Mouse (Mus musculus): ENCODE results near the gene Il10rb.

Gene Il10rb

DNA sequence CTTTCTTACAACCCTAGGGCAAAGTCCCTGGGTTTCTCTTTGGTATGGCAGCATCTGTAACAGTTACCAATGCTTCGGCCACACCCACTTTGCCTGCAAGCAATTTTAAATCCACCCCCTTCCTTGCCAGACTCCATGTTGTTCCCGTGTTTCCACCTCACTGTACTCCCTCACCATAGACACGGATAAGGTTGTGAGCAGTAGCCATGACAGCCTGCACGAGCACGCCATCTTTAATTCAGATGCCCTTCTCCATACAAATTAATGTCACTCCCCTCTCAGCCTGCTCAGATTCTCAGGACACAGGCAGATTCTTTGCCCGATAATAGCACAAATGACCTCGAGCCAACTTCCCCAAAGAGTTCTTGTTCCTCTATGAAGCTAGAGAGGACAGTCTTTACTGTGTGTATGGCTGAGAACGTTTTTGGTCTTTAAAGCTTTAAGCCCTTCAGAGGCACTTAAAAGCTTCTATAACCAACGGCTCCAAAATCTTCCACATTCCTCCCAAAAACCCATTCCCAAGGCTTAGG, 23.6 kb upstream of the Il10rb start:
- no peak for DNase-seq (ENCODE audit: low spot score in 2 of 2)

DNA sequence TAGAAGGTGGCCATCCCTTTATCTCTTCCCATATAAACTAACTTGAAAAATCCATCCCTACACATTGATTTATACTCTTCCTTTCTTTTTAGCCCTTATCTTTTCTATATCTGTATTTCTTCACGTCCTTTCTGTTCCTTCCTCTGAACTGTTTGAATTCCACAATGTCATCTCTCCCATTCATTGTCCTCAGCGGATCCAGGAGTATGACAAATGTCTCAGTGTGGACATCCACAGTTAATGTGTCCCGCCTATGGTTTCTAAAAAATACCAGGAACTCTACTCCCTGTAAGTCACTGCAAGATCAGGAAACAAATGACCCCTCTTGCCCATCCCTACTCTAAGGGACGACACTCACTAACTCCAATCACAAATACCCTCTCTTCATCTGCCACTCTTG, 21.7 kb upstream of the Il10rb start:
- no peak for DNase-seq (ENCODE audit: low spot score in 2 of 2)

DNA sequence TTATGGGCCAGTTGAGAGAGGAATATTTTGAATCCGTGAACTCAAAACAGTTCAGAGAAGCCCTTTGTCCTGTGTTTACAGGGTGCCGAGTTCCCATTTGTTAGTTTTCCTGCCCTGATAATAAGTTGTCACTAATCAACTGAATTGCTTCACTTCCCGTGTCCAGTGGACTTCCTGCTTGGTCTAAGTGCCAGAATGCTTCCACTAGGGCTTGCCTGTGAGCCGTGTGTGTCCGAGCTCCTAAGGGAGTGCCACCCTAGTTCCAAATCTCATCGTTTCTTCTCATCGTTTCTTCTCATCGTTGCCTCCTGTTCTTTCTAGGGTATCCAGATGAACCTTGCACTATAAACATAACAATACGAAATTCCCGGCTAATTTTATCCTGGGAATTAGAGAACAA, 20.3 kb upstream of the Il10rb start:
- no peak for DNase-seq (ENCODE audit: low spot score in 2 of 2)

DNA sequence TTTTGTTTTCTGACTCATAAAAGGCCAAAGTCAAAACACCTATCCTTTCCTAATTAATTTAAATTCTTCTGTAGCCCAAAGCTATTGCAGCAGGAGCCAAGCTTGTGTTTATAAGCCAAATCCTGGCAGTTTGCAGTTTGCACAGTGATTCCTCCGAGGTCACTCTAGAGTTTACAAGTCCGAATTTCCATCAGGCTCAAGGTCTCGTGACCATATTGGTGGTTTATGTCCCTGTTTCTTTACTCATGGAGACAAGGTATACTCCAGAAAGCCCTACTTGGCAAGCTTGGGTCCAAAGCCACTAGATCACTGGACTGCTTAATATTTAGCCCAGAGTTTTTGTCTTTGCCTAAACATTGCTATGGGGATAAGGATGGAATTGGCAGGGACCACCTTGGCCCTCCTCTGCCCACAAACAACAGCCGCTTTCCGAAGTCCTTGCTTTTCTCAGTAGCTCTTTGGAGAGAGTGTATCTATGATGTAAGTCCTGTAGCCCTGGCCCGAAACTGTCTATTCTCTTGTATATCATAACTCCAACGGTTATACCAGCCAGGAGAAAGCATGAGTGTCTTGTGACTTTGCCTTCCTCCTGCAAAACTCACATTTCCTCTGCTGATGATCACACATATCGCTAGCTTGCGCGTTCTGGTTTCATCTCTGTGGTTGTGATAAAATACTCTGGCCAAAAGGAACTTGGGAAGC, 19.4 kb upstream of the Il10rb start:
- no peak for DNase-seq (ENCODE audit: low spot score in 2 of 2)

DNA sequence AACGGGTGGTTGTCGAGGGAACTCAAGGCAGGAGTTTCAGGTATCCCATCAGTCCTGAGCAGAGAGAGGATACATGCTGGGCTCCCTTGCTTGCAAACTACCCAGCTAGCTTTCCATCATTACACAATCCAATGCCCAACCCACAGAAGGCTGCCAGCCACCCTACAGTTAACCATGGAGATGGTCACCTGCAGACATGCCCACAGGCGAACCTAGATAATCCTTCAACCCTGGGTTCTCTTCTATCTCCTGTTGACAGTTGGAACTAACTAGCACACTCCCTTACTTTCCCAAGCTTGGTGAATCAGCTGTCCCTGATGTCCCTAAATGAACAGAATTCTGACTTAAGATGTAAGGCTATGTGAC, 18.9 kb upstream of the Il10rb start:
- no peak for DNase-seq (ENCODE audit: low spot score in 2 of 2)

DNA sequence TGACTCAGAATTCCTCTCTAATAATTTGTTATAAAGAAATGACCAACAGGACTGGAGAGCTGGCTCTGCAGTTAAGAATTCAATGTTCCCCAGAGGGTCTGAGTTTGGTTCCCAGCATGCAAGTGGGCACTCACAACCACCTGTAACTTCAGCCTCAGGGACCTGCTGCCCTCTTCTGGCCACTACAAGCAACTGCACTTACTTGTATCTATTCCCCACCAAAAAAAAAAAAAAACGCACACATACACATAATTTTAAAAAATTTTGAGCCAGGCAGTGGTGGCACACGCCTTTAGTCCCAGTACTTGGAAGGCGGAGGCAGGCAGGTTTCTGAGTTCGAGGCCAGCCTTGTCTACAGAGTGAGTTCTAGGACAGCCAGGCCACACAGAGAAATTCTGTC, 15.9 kb upstream of the Il10rb start:
- DNase-seq (ENCODE audit: low spot score in 2 of 2): no peak

DNA sequence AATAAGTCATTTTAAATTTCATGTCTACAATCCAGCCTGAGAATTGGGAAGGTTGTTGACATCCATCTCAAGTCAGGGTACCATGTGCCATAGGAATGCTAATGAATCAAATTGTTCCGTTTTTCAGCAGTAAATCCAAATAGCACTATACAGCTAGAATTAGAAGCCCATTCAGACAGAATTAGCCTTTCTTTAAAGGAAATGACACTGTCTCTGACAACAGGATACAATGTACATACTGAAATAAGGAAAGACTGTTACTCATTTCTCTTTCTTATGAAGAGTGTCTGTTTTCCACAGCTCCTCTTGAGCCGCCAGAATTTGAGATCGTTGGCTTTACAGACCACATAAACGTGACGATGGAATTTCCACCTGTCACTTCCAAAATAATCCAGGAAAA, 14.5 kb upstream of the Il10rb start, which contains the start of gene Gm21970:
TSS of gene Gm21970 (plus strand) at position 301 of the 400 bp plus-strand sequence.
- DNase-seq (ENCODE audit: low spot score in 2 of 2): no peak

DNA sequence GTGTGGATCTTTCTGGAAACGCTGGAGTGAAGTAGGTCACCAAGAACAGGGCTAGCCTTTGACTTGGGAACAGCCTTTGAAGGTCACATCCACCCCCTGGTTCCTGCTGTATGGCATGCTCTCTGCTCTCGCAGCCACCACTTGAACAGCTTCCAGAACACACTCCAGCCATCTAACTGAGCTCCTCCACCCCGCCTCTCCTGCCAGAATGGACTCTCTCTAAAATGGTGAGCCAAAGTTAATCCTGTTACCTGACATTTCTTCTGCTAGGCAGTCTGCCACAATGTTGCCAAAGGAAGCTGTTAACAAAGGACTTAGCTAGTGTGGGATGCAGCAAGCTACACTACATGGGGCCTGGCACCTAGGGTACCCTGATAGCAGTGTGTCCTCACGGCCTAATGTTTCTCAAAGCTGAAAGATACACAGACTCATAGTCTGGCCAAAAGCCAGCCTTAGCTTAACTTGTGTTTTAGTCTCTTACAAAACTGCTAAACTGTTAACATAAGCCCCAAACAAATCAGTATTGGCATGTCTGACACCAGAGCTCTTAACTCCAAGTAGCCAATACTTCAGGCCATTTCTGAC, 11.0 kb upstream of the Il10rb start:
- no peak for DNase-seq (ENCODE audit: low spot score in 2 of 2)

DNA sequence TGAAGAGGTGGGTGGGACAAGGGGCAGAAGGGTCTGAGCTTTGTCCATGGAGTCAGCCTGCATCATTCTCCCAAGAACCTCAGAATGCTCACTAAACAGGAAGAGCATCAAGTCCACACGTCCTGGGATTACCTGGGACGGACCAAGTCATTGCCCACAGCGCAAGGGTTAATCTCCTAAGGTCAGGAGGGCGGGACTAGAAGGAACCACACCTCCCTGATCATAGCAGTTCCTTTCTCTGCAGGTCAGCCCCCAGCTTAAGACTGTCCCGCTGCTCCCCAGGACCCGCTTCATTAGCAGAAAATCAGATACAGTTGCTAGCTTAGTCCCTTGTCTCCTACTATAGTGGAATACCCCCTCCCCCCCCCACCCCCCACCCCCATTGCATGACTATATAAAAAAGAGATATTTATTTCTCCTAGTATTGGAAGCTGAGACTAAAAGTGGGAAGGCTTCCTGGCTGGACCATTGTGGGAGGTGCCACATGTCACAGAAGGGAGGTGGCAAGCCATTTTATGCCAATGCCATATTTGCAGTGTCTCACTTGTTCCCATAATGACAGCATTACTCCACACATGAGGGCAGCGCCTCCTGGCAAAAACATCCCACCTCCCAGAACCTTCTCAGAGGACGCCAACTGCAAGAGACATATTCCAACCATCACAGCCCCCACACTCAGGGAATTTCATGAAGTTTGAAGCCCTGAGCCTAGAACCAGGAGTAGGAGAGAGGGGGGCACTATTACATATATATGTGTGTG, 10.2 kb upstream of the Il10rb start:
- DNase-seq (ENCODE audit: low spot score in 2 of 2): no peak

DNA sequence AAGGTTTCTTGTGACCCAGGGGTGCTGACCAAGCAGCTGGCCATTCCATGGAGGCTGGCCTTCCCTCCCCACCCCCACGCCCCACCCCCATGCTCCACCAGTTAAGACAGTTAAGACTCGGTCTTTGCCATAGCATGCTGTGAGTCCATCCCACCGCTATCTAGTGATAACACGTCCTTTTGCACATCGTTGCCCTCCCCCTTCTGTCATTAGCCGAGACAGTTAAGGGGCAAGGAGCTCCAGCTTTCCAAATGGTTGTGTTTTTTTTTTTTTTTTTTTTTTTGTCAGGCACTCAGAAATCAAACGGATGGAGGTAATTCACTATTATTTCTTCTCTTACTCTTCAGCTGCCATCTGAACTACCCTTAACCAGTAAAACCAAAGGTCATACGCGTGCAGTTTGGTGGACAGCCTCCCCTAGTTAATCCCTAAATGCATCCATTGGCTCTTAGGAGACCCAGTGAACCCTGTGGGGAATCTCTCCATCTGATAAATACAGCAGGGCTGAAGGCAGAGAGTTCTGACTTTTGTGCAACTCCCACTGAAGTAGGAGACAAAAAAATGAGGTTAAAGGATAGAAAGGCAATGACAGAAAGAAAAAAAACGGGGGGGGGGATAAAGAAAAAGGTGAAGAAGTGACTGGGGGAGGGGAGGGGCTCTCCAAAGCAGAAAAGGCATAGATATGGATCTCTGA, 9.0 kb upstream of the Il10rb start:
- DNase-seq (ENCODE audit: low spot score in 2 of 2): no peak

DNA sequence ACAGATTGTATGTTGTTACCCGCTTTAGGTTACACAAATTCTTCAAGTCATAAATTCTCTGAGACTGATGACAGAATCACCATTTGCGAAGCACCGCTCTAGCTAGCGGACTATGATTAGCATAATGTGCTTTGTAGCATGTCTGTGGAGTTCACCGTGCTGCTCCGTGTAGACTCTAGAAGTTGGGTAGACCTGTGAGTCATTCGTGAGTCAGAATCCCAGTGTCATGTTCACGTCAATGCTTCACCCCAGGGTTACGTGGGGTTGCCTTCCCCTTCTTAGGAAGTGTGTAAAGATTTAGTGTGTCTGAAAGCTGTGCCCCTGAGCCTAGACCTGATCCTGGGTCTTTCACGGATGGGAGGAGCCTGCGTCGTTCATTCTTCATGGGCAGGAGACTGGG, 7.9 kb upstream of the Il10rb start:
- DNase-seq (ENCODE audit: low spot score in 2 of 2): no peak

DNA sequence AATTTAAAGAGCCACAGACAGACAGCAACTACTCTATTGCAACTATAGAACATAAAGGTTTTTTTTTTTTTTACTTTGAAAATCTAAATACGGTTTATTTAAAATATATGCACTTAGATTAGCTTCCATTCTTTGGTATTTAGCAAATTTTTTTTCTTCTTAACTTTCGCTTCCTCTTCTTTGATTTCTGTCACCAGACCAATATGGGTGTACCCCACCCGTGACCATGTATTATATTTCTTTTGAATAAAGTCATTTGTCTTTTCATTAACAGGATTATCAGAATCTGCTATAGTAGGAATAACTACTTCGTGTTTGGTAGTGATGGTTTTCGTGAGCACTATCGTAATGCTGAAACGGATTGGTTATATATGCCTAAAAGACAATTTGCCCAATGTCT, 7.0 kb upstream of the Il10rb start:
- no peak for DNase-seq (ENCODE audit: low spot score in 2 of 2)

DNA sequence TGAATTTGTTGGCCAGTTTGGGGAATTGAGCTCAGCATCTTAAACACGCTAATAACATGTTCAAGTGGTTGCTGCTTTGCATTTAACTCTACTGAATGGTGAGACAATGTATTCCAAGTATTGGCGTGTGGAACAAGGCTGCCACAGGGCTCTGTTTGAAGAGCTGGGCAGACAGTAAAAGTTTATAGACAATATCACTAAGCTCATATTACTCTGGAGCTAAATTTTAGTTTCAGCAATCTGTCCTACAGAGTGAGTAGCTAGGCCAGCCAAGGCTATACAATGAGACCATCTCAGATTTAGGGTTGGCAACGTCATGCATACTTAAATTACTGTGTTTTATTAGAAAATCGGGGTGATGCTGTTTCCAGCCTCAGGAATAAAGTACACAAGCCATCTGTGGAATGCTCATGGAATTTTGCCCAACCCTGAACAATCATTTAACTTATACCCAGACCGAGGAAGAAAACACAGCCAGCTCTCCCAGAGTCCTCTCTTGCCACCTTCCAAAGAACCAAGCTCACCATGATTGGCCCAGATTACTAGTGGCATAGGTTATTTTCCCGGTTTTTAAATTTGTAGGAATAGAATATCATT, 4.3 kb upstream of the Il10rb start:
- DNase-seq (ENCODE audit: low spot score in 2 of 2): no peak

DNA sequence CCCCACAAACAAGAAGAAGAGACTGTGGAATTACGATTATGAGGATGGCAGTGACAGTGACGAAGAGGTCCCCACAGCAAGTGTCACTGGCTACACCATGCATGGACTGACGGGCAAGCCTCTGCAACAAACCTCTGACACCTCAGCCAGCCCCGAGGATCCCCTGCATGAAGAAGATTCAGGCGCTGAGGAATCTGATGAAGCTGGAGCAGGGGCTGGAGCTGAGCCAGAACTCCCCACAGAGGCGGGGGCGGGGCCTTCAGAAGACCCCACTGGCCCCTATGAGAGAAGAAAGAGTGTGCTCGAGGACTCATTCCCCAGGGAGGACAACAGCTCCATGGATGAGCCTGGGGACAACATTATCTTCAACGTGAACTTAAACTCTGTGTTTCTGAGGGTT, 2.2 kb upstream of the Il10rb start:
- no peak for DNase-seq (ENCODE audit: low spot score in 2 of 2)

DNA sequence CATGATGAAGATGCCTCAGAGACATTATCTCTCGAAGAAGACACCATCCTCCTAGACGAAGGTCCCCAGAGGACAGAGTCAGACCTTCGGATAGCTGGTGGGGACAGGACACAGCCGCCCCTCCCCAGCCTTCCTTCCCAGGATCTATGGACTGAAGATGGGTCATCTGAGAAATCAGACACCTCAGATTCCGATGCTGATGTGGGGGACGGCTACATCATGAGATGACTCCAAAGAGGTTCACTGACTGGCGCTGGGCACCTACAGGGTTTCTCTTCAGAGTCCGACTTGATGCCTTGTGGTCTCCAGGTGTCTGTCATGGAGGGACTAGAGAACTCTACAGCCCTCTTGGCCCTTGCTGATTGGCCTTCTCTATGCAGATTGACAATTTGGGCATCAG, 1.8 kb upstream of the Il10rb start:
- no peak for DNase-seq (ENCODE audit: low spot score in 2 of 2)

DNA sequence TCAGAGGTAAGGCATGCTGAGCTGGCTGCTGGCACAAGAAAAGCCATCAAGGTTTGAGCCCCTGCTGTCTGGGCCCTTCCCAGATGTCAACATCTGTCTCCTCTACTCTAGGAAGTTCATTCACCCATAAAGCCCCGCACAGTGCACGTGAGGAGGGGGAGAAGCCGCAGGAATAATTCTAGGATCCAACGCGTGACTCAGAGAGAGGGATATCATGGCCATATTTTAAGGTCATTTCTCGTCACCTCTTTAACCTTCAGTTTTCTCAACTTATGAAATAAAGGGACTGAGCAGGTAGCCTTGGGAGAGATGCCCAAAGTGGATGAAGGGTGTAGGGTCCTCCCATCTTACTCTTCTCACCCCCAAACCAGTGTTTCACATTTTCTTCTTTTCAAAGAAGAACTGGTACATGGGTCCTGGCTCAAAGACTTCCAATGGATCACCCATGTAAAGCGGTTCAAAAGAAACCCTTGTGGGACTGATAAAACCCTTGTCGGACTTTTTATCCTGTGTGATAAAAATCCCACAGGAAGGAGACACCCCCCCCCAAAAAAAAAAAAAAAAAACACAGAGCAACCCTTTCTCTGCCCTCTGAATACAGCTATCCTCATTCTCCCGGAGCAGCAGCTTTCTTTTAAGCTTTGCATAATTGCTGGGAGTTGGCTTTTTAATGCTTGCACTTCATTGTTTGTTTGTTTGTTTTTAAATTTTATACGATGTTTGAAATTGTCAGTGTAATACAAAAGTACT, 961 bp upstream of the Il10rb start:
- DNase-seq (ENCODE audit: low spot score in 2 of 2): no peak

DNA sequence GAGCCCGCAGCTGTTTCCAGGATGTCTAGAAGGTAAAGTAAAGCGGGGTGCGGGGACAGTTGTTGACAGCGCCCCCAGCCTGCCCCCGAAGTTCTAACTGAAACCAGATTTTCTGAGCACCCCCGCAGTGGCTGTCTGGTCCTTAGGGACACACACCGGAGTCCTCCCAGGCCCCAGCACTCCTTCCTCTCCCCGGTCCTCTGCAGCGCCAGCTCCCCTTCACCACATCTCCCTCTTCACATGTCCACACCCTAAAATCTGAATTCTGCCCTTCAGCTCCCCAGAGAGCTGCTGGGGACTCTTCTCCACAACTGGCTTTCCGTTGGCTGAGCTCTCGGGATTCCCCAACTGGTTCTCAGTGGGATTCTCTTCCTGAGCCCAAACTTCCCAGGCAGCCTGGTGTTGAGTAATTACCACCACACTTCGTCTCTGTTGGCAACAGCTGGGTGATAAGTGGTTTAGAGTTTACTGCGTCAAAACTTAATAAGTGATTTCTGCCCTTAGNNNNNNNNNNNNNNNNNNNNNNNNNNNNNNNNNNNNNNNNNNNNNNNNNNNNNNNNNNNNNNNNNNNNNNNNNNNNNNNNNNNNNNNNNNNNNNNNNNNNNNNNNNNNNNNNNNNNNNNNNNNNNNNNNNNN, 739 bp downstream of the Il10rb start:
- DNase-seq (ENCODE audit: low spot score in 2 of 2): peak in 1 of 2 experiments; percentile 4

DNA sequence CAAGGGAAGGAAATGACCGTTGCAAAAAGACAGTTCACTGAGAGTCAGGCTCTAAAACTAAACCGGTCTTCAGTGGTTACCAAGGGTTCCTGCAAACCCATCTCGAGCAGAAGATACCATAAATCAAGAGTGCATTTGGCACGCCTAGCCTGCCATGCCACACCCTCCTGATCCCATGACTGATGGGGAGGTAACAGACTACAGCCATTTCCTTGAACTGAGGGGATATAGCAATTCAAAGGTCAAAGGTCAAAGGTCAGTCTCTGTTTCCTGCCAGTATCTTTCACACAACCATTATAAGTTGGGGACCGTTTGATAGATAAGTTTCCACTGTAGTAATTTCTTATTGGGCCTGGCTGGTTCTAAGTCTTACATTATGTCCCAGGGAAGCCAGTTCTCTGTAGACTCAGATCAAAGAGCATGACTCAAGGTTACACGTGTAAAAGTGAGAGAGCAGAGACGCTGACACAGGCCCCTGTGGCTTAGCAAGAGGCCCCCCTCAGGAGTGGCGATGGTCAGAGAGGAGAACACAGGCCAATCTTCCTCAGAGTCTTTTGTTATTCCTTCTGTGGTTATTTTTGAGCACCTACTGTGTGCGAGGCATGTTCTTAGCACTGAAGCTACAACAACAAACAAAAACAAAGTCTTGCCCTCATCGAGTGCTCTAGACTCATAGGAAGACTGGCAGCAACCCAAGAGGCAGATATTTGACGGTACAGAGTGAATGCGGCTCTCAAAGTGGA, 7.3 kb downstream of the Il10rb start:
- no peak for DNase-seq (ENCODE audit: low spot score in 2 of 2)

DNA sequence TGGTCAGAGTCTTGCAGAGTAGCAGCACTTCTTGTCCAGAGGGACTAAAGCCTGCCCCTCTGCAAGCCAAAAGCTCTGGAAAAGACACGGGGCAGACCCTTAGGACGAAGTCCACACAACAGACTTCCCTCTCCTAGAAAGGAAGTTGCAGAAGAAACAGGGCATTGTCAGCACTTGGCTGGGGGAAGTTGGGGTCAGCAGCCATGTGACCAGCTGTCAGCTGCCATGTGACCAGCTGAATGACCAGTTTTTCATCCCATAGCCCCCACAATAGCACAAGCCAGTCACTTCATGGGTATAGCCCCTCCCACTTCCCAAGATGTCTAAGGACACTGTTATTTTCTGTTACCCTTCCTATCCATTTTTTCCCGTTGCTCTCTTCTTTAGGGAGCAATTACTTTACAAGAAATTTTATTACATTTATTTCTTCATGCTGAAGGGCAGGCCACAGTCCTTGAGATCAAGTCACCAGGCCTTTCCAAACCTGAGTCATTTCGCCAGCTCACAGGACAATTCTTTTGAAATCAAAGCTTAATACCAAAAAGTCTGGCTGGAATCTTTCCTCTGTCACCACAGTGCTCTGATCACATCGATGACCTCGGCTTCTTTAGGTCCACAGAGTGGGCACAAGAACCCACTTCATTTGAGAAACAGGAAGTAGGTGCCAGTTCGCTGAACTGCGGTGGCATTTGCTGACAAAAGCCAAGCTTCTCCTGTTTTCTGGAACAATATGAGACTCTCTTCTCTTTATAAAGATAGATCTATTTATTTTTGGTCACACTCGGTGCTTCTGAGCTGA, 9.6 kb downstream of the Il10rb start:
- no peak for DNase-seq (ENCODE audit: low spot score in 2 of 2)

Data from cerebellum, postnatal 4 days (tissue).